Mouse (Mus musculus): ENCODE data around the gene Ssr2.

Gene Ssr2

DNA sequence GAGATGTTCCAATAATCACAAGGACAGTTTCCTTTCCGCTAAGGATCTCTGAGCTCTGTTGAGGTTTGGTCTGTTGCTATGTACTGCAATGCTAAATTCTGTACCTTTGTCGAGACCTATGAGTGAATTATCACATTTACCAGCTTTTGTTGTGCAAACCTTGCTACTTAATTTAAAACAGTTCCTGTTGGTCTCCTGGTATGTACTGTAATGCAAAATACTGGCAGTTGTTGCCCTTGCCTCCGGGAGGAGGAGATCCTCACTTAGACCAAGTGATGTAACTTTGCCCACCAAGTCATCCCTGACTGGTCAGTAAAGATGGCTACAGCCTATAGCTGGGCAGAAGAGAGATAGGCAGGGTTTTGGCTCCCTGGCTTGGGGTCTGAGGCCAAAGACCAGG is at the start of gene Ssr2:
TSS of gene Ssr2 (plus strand) at position 337 of the 400 bp plus-strand sequence.
- no peak for DNase-seq (ENCODE audit: low read depth)

DNA sequence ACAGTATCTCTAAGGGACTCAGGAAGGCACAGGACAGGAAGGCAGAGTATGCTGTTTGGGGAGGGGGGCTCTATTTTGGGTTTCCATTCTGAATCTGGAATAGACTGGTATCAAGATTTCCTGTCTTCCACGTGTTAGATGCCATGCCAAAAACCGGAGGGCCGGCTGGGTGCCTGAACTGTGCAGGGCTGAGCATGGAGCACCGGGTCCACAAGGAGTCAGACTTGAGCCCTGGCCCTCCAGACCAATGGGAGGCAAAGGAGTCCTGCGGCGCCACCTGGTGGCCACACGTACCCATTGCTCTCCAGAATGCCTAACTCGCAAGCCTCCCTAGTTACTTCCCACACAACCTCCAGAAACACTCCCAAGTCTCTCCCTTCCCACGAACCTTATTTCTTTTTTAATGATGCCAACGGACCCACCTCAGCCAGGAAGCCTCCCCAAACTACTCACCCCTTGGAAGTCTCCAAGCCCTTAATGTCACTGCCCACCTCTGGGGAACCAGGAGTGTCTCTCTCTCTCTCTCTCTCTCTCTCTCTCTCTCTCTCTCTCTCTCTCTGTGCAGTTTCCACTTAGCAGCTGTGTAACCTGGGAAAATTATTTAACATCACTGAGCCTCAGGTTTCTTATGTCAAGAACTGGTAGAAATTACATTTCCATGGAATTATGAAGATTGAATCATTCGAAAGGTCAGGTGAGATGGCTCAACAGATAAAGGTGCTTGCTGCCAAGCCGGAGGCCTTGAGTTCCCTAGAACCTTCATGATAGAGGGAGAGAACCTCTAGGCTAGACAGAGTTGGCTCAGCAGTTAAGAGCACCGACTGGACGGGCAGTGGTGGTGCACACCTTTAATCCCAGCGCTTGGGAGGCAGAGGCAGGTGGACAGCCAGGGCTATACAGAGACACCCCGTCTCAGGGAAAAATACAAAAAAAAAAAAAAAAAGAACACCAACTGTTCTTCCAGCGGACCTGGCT is 49.2 kb upstream of the Ssr2 start:
- DNase-seq (ENCODE audit: low read depth): peak; percentile 93

DNA sequence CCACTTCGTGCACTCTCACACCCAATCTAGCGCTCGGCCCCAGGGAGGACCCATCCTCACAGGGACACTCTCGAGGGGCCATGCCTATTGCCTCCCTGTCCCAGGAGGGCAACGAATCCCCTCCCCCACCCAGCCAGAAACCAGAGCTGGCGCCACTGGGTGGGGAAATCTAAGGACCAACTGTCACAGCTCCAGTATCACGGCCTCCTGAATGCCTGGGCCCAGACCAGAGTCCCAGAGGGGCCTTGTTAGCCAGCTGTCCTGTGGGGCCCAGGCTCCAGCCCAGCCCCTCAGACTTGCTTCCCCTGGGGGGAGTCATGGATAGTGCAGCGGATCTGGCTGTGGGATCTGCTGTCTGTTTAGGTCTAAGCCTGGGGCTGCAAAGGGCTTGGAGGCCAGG is 48.1 kb upstream of the Ssr2 start:
- DNase-seq (ENCODE audit: low read depth): no peak

DNA sequence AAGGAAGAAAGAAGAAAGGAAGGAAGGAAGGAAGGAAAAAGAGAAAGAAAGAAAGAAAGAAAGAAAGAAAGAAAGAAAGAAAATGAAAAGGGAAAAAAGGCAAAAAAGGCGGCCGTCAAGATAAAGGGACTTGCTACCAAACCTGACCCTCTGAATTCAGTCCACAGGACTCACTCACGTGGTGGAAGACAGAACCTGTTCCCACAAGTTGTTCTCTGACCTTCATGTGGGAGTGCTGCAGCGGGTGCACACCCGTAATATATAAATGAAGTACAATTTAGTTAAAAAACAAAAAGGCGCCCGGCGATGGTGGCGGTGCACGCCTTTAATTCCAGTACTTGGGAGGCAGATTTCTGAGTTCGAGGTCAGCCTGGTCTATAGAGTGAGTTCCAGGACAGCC is 47.0 kb upstream of the Ssr2 start:
- no peak for DNase-seq (ENCODE audit: low read depth)

DNA sequence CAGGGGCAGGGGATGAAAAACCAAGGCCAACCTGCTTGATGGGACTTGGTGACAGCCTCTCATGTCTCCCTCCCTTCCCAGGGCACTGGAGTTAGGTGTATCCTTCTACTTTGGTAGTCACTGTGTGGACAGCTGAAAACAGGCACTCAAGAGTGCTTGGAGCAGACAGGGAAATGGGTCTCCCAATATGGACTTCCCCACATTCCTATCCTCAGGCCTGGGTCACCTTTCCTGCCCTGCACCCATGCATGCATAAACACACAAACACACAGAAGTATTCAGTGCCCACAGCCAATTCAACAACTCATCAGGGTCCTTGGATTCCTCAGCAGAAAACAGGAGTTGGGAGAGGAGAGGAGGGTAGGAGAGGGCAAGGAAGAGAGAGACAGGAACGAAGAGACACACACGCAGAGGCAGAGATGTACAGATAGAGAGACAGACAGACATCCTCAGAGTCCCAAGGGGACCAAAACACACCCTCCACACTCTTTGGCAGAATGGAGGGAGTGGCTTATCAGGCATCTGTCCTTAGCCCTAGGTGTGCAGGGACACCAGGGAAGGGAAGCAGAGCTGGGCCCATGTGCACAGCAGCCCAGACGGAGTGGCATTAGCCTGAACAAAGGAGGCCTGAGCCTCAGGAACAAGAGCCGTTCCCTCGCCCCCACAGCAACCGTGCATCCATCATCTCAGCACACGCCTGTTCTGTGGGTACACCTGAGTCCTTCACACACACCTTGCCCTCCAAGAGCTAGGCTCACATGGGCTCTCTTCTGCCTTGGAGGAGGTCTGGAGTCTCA is 46.3 kb upstream of the Ssr2 start:
- DNase-seq (ENCODE audit: low read depth): peak; percentile 21

DNA sequence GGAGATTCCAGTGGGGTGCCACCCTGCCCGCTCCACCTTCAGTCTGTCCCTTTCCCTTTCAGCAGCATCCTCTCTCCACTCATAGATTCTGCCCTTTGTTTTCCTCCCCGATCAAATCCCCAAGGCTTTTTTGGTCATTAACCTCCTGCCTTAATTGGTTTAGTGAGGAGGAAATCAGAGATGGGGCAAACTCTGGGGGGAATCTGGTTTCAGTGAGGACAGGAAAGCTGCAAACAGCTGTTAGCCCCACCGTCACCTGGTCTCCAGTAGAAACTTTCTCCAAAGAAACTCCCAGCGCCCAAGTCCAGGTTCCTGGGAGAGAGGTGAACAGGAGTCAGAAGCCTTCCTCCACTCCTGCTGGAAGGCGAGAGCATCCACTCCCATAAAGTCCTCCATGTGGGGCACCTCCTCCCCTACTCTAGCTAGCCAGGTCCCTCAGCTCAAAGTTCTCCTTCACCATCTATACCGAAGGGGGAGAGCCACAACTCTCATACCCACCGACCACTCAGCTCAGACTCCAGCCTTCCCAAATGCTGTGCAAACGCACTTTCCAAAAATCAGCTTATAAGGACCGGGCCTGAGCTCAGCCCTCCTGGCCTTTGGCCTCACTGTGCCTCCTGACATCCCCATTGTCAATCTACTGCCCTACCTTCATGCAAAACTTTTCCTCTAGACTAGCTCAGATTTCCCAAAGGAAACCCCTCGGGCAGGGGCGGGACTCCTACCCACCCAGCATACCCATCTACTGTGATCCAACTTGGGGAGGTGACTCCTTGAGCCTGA is 45.4 kb upstream of the Ssr2 start:
- peak; percentile 22 for DNase-seq (ENCODE audit: low read depth)

DNA sequence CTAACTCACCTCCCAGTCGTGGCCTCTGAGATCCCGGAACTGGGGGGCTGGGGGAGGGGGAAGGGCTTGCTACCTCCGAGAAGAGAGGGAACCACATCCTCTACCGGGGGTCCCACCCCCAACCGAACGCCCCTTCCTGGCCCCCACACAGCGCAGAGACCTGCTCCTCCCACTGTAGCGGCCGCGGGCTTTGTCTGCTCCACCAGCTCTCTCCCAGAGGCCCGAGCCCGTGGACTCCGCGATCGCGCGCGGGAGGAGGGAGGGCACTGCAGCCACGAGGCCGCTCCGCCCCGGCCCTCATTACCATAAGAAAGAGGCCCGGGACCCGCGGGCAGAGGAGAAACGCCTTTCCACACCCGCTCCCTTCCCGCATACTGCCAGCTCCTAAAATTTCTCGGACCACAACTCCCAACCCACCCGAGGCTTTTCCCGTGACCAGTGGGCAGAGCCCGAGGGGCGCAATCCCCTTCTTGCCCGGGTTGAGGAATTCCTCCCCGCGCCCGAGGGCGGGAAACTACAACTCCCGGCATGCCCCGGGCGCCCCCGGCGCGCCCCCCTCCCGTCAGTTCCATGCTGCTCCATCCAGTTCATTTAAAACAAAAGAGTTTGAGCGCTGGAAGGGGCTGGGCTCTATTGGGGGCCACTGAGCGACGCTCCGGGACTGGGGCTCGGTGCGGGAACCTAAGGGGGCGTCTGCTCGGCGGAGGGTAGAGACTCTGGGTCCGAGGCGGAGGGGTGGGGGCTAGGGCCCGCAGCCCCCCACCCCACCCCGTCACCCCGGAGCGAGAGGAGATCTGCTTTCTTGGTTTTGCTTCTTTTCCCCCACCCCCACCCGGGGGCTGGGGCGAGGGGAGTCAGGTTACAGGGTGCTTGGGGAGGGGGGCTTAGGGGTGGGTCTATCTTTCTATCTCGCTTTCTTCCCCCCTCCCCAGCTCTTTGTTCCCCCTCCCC is 44.1 kb upstream of the Ssr2 start:
- peak; percentile 86 for DNase-seq (ENCODE audit: low read depth)

DNA sequence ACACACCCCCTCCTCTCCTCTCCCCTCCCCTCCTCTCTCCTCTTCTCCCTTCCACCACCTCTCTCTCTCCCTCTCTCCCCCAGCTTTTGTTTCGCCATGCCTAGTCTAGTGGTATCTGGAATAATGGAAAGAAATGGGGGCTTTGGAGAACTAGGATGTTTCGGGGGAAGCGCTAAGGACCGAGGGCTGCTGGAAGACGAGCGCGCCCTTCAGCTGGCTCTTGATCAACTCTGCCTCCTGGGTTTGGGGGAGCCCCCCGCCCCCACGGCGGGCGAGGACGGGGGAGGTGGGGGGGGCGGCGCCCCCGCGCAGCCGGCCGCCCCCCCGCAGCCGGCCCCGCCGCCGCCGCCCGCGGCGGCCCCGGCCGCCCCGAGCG is 43.4 kb upstream of the Ssr2 start, which contains the start of gene Mex3a:
TSS of gene Mex3a (plus strand) at position 97 of the 376 bp plus-strand sequence.
- no peak for DNase-seq (ENCODE audit: low read depth)

DNA sequence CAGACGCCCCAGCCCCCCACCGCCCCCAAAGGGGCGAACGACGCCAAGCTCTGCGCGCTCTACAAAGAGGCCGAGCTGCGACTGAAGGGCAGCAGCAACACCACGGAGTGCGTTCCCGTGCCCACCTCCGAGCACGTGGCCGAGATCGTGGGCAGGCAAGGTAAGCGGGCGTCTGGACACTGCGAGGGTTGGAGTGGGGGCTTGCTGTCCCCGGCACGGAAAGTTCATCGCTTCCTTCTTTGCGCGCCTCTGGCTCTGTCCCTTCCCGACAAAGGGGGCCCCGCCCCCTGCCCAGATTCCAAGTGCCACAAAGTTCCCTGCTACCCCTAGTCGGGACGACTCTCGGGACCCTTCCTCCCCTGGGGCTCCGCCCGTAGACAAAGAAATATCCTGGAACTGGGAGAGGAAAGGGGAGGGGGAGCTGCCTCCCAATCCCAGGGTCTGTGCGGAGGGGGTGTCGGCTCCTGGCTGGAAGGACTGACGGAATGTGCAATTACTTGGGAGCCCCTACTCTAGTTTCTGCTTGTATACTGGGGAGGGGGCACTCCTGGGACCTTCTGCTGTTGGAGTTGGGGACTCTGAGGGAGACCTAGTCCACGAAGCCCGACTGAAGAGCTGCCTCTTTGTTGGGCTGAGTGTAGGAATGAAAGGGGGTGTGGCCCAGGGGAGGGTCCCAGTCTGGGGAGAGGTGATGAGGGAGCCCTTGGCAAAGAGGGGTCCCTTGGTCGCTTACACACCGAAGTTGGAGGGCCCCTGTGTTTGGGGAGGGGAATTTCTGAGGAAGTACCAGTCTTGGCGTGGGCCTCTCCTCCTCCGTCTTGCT is 42.8 kb upstream of the Ssr2 start:
- DNase-seq (ENCODE audit: low read depth): peak; percentile 44

DNA sequence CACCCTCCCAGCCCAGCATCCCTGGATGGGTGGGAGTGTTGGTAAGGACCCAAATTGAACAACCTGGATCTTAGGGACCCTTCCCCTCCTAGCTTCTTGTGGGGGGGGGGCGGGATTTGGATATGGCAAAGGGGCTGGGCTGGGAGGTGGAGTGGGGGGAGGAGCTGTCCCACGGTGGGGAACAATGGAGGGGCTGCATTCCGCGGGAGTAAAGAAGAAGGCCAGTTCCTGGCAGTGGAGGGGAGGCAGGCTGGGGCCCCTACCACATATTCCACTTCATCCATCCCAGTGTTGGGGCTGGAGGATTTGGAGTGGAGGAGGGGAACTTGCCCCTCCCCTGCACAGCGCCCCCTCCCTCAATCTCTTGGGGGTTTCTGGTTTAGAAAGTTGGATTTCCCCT is 42.0 kb upstream of the Ssr2 start:
- no peak for DNase-seq (ENCODE audit: low read depth)

DNA sequence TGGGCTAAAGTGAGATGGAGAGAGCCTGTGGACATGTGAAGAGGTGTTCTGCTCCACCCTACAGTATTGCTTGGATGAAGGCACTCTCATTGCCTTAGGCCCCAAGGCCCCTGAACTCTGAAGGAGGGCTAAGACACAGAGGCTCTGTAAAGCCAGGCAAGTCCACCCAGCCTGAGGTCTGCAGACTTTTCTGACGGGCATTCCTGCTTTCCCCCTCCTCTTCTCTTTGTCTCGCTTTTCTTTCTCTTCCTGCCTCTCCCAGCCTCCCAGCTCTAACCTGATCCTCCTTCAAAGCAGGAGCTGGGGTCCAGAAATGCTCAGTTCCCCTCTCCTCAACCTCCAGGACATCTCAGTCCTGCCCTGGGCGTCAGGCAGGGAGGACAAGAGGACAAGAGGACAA is 40.7 kb upstream of the Ssr2 start:
- DNase-seq (ENCODE audit: low read depth): no peak

DNA sequence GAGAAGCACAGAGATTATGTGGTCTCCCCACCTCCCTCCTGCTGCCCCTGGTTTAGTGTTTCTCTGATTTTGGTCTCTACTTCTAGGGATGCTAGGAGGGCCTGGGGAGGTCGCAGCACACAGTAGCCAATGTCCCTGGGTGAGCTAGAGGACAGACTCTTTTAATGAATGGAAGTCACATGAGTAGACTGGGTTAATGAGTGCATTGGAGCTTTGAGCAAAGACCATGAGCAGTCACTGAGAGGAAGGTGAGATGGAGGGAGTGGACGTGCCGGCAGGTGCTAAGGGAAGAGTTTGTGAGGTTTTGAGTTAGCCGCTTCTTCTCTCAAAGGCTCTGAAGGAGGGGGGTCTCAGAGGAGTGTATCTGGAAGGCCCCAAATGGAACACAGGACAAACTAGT is 40.1 kb upstream of the Ssr2 start:
- DNase-seq (ENCODE audit: low read depth): no peak

DNA sequence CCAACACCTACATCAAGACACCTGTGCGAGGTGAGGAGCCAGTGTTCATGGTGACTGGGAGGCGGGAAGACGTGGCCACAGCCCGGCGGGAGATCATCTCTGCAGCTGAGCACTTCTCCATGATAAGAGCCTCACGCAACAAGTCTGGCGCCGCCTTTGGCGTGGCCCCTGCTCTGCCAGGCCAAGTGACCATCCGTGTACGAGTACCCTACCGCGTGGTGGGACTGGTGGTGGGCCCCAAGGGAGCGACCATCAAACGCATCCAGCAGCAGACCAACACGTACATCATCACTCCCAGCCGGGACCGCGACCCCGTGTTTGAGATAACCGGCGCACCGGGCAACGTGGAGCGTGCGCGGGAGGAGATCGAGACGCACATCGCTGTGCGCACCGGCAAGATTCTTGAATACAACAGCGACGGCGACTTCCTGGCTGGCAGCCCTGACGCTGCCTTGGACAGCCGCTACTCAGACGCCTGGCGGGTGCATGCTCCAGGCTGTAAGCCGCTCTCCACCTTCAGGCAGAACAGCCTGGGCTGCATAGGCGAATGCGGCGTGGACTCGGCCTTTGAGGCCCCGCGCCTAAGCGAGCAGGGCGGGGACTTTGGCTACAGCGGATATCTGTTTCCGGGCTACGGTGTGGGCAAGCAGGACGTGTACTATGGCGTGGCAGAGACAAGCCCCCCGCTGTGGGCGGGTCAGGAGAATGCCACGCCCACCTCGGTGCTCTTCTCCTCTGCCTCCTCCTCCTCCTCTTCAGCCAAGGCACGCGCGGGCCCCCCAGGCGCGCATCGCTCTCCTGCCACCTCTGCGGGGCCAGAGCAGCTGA is 39.4 kb upstream of the Ssr2 start:
- DNase-seq (ENCODE audit: low read depth): peak; percentile 21

DNA sequence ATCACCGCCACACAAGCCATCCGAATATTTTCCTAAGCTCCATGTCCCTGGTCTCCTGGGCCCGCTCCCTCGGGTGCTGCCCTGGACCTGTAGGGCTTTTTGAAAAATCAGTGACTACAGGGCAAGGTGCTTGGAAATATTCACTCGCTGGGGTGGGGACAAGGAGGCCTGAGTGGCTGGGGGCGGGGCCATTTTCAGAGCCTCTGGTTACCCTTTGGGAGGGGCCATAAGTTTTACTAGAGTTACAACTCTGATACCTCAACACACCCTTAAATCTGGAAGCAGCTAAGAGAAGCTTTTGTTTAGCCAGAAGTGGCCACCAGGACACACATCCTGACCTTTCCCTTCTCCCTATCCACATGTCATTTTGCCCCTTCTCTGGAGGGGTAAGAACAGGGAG is 38.5 kb upstream of the Ssr2 start:
- DNase-seq (ENCODE audit: low read depth): no peak

DNA sequence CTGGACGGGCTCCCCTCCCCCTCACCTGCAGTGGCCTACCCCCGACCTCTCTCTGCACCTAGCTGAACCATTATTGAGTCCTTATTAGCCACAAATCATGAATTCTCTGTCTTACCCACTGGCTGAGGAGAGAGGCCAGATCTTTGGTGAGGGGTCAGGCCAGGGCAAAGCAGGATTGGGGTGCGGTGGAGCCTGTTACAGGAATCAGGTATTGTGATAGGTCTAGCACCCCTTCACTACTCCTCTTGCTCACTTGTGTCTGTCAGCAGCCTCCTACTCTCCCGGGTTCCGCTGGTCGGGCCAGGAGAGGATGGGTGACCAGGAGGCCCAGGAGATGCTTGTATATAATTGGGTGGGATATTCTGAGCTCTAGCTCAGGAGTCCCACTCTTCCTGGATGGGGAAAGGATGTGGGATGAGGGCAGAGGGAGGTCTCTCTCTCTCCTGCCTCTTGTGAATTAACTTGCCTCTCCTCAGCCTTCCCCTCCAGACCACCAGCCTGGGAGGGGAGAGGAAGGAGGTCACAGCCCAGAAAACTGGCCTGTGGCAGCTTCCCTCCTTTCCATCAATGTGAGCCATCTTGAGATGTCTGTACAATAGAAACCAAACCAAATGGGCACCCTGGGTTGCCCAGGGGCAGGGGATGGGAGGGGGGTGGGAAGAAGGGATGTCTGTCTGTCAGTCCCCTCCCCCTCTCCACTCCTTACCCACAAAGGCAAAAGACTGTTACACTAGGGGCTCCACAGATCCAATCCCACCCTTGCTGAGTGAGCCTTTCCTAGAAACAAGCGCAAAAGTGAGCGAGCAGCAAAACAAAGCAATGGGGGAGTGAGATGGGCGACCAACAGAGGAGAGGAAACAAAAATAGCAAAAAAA is 37.2 kb upstream of the Ssr2 start:
- DNase-seq (ENCODE audit: low read depth): no peak

DNA sequence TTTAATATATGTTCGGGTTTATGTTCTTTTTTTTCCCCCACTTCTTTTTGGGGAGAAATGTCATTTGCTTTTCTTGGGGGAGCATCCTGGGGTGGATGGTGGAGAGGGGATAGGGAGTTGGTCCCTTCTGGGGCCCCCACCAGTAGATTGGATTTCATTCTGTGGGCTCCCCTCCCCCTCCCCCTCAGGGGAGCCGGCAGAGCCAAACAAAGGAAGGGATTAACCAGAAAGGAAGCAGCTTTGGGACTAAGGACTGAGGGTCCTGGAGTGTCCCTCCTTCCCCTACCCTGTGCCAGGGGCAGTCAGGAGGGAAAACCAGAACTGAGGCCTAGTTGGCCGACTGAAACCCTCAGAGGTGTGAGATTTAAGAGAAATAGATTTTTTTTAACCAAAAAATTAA is 36.3 kb upstream of the Ssr2 start:
- DNase-seq (ENCODE audit: low read depth): no peak

DNA sequence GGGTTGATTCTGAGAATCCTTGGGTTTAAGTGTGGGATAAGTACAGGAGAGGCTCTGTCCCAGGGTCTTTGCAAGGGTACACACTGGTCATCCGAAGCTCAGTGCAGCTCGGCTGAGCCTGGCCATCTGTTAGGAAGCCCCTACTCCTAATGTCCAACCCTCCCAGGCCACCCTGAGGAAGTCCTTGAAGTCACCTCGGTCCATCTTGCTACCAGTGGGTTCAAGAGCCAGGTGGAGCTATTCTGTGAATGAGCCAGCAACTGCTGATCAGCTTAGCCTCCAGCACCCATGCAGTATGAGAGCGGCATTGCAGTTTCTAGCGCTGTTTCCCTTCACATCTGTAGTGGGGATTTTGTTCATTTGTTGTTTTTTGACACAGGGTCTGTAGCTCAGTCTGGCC is 35.6 kb upstream of the Ssr2 start:
- no peak for DNase-seq (ENCODE audit: low read depth)
